Mouse (Mus musculus): Measurements from ENCODE around the gene Tmem63c. TPM values are rescaled to one million over a fixed set of nuclear protein-coding genes. Genes with fewer than 3 reads are reported as not detected.

Gene Tmem63c
- total RNA-seq (2021) (1 to 10 TPM; 1.3 to 2.4 TPM), polyA plus RNA-seq (2012; rRNA removed) (1.0 and 1.8 TPM in 2 replicates)
- long read RNA-seq, partial matches to known transcripts, result 0 of 1 reads
- long read RNA-seq, other reads (novel, unspliced or antisense), result 1 of 1 reads

DNA sequence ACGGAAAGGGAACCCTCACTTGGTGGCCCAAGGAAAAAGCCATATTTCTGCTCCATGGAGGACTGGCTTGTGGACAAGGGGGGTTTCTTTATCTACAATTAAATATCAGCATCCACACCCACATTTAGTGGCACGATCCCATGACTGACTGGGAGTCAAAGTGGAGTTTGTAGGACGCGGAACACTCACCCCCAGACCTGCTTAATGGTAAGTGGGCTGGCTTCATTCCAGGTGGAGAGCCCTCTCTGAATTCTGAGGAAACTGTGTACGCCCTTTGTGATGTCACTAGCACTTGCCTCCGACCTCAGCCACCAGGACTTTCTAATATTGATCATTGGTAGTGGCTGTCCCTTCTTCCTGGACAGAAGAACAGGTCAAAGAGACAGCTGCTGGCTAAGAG, at the start of gene Tmem63c:
Tmem63c (plus strand) TSS at position 301 of the 400 bp plus-strand sequence.
- DNase-seq, result no peak

DNA sequence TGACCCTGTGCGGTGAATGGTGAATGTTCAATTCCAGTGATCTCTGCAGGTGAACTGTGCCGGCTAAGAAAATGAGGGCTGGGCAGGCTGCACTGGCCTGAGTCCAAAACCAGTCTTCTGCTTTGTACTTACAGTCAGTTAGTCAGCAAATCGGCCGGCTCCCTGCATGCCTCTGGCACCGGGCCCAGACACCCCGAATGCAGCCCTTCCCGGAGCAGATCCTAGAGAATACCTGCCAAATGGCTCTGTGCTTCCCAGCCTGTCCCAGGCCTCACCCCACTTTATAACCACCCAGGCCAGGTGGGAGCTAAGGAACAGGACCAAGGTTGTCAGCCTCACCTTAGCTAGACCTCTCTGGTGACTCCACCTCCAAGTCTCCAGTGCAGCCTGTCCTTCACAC, 47.9 kb upstream of the Tmem63c start:
- DNase-seq, result peak; percentile 81

DNA sequence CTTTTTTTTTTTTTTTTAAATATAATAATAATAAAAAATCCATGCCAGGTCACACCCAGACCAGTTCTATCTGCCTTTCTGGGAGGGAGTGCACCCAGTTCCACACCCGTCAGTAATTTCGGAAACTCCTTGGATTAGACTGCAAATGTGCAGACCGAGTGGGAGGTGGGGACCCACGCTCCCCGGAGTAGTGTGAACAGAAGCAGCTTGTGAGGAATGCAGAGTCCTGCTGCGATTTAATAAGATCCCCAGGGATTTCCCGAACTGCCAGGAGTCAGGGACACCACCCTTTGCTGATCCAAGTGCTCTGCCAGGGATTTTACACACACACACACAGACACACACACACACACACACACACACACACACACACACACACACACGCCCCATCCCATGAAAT, 47.4 kb upstream of the Tmem63c start:
- DNase-seq, result no peak

DNA sequence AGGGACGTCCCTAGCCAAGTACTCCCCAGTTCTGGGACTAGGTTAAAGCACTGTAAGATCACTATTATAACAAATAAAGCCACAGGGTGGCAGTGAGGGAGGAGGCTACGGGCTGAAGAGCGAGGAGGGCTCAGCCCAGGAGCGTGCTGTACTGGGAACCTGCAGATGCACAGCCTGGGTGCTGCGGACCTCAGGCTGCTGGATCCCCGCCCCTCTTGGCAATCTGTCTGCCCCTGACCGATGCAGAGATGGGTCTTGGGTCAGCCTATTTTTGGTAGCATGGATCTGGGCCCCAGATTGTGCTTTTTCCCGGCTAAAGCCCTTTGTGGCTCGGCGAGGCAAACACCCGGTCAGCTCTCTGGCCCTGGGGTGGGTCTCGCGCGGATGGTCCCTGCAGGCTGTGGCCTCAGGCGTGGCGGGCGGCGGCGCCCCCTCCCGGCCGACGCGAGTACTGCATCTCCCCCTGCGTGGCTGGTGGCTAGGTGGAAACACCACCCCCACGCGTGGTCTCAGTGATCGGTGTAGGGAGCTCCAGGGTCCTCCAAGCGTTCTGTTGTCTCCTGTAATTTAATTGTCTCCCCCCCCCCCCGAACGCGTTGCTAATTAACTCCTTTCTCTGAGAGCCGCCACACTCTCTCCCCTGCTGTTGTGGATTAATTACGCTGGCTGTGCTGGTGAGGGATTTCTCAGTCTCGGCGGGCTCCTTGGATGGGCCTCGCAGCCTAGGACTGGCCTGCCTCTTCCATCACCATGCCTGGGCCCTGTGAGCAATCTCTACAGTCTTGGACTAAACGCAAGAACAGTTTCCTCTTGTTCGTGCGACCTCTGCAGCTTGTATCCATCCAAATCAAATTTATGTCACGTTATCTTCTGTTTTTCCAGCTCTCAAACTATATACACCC, 46.5 kb upstream of the Tmem63c start:
- peak; percentile 65 for DNase-seq

DNA sequence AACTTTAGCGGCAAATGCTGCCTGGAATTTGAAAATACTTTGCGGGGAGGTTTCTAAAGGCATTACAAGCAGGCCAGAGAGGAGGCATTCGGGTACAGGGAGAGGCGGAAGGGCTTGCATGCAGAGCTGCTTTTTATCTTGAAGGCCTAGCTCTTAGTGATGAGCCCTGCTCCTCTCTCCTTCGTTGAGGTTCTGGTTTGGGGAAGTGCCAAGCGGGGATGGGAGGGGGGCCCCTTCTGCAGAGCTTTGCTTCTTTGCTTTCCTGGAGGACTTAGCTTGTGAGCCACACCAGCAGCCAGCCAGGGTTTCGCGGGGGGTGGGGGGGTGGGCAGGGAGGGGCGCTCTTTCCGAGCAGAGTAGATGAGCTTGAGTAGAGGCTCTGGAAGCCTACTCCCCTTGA, 45.4 kb upstream of the Tmem63c start:
- no peak for DNase-seq

DNA sequence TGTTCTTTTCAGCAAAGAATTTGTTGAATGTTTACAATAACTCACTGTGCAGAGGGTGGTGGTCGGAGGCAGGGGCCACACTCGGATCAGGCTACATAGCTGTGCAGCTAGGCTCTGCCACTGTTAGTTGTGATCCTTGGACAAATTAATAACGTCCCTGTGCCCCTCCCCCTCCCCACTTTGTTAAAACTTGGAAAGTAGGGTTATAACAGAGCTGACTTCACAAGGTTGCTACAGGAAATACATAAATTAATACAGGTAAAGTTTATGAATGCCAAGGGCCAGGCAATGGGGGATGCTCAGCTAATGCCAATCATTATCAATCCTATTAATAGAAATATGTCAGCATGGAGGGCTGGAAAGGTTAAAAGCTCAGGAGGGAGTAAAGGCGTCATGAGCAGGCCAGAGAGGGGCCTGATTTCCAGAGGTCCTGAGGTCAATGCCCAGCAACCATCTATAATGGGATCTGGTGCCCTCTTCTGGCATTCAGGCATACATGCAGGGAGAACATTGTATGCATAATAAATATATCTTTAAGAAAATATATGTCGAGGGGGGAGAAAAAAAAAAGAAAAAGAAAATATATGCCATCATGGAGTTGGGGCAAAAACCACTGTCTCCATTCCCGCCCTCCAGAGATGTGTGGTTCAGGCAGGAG, 44.5 kb upstream of the Tmem63c start:
- DNase-seq, result no peak

DNA sequence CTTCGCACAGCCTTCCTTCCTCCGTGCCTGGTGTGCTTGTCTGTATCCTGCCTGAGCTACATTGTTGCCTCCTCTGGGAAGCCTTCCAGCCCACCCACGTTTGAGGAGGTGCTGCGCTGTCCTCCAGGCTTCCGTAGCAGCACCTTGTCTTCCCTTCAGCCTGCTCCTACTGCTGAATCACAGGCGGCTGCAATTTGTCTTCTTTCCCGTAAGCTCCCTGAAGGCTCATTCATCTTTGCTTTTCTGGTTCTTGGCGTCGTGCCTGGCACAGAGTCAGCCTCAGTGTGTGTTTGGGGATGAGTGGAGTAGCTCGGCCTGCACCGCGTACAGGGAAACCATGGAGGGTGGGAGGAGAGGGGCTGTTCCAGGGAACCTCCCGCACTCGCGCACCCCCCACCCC, 43.3 kb upstream of the Tmem63c start:
- DNase-seq, result peak; percentile 89

DNA sequence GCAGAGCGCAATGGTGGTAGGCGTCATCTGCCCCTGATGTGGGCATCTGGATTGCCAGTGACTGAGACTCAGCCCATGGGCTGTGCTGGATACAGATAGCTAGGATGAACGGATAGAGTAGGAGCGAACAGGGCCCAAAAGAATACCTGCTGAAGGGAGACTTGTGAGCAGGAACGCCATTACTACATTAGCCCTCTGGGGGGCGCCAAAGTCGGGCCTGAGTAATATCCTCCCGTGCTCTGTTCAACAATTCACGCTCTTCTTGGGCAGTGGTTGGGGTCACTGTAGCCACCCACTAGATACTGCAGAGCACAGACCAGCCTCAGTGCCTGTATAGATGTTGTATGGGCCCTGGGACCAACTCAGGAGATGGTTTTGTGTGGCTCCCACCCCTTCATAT, 40.0 kb upstream of the Tmem63c start:
- no peak for DNase-seq

DNA sequence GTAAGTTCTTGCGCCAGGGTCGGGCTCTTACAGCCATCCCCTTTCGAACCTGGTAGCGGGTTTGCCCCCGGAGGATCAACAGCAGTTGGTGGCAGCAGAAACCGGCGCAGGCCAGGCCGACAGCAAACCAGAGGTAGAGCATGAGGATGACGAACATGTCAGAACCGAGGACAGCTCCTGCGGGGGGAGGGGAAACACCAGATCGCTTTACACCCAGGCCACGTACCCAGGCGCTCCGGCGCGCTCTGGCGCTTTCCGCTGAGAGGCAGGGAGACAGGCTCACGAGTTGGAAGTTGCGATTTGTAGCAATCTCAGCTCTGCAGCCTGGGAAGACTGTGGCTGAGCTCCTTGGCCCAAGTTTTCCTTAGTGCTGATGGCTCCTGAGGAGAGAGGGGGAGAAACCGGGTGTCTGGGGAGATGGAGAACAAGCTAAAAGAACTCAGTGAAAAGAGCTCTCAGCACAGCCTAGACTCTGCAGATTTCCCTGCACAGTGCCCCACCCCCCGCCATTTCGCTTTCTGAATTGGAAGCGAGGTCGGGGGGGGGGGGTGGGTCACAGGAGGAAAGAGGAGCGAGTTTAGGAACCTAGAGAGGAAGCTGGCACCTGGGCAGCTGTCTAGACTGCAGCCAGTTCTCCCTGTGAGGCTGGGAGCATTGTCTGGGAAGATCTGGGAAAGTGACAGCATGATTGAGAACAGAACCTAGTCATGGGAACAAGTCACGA, 37.5 kb upstream of the Tmem63c start:
- peak; percentile 63 for DNase-seq

DNA sequence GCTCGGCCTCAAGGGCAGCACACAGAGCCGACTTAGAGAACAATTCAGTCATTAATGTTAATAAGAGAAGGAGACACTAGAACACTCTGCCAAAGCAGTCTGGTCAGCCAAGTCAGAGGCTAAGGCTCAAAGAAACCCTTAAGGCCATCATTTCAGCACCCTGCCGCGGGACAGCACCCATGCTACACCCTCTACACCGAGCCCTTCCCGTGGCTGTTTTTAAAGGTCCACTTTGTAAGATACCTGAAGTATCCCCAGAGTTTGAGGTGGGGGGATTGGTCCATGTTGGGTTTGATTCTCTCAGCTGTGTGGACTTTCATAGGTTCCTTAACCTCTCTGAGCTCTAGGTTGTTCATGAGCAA, 37.0 kb upstream of the Tmem63c start:
- peak; percentile 51 for DNase-seq

DNA sequence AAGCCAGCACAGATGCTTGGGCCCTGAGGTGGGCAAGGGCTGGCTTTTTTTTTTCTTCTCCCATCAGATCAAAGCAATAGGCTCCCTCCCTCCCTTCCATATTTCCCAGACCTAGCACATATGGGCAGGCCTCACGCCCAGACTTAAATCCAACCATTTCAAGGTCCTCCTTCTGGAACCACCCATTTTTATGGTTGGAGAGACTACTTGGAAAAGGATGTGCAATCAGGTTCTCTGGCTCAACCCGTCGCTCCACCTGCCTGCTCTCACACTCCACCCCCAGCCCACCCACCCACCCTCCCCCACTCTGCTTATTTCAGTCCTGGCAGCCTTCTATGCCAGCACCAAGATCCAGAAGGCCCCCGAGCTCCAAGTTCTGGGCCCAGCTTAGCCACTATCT, 34.6 kb upstream of the Tmem63c start:
- no peak for DNase-seq

DNA sequence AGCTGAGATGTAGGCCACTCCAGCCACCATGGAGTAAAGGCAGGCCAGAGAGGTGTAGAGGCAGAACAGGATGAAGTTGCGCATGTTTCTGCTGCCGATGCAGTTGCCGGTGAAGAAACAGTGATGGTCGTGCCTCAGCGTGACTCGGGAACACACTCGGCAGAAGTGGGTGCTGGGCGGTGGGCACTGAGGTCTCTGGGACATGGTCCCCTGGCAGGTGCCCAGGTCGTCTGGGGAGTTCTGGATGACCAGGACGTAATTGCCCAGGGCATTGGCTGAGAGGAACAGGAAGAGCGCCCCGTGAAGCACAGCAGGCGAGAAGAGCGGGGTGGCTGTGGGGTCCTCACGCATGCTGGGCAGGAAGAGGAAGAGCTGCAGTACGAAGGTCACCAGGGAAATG, 32.9 kb upstream of the Tmem63c start:
- DNase-seq, result no peak

DNA sequence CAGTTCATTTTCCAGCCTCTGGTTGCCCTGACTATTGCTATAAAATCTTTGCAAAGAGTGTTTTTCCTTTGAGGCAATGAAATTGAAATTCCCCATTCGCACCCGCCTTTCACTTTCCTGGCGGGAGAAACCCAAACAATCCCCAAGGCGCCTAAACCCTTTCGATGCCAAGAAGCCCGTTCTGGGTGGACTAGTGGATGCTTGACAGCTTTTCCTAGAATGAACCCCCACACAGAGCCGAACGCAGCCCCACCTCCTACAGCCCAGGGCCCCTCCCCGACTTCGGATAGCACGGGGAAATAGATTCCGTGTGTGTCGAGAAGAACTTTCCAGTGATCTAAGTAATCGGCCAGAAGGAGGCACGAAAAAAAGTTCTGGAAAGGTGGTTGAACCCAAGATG, 31.8 kb upstream of the Tmem63c start:
- DNase-seq, result no peak

DNA sequence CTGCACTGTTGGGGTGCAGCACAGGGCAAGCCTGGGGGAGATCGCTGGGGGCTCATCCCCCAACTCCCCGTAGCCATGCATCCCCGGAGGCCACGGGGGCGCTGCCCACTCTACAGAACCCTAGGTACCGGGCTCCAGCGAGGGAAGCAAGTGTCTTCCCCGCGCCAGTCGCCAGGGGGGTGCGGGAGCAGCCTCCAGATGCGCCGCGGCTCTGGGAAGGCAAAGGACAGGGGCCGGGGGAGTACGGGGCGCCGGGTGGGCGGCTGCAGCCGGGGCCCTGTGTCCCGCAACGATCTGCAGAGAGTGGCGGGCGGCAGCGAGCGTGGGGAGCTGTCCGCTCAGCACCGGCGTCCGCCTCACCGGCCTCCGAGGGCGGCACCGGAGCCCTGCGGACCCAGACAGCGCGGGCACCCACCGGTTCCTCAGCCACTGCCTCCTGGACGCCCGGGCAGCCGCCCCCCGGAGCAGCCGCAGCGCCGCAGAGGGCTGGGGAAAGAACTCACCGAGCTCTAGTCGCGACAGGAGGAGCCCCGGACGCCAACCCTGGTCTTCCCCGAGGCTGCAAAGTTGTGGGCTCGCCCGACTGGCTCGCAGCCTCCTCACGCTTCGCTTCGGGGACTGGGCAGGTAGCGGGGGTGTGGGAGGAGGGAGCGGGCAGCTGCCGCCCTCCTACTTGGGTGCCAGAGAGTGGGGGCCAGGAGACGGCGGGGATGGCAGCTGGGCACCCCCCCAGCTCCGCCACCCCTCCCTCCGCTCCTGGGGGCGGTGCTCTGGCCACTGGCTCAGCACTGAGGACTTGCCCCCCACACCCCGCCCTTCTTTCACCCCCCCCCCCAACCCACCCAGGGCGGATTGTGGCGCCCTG, 31.0 kb upstream of the Tmem63c start, which contains the start of gene Zdhhc22:
Zdhhc22 (minus strand) TSS at position 541 of the 865 bp plus-strand sequence.
- peak; percentile 46 for DNase-seq

DNA sequence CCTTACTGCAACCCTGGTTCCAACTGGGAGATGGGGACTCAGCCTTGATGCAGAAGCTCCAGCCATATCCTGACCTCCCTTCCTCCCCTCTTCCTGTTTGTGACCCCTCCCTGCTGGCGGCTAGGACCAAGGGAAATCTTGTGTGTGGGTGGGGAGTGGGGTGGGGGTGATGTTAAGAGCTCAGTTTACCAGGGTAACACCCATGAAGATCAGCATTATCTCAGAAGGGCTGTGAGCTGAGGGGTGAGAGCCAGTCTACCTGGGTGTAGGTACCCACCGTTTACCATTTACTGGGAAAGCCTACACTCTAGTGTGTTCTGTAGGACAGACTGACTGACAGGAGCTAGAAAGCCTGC, 30.4 kb upstream of the Tmem63c start:
- DNase-seq, result no peak

DNA sequence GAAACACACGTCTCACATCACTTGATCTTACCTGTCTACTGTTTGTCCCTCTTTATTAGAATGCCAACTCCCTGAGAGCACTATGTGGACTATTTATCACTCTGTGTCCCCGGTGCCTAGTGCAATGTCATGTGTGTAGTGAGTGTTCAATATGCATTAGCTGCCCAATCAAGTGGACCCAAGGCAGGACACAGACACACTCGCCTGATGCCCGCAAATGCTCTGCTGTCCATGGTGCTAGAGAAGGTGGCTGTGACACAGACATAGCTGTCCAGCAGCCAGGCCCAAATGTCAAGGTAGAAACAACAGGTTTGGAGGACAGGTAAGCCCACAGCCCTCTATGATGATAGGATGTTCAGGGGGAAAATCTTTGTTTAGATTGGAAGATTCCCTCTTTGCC, 27.0 kb upstream of the Tmem63c start:
- DNase-seq, result no peak

DNA sequence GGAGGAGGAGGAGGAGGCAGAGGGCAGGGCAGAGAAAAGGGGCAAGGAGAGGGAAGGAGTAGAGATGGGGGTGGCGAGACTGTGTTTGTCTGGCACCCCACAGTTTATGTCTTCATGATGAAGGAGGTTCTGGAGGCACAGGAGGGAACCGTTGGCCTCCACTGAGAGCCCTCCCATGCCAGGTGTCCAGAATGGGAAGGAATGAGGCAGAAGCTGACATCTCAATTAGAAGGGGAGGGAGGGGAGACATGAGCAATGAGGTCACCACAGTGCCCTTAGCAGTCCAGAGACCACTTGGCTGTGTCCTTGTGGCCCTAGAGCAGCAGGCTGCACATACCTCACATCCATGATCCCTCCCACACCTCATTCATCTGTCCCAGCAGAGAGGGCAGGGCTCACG, 26.4 kb upstream of the Tmem63c start:
- DNase-seq, result no peak

DNA sequence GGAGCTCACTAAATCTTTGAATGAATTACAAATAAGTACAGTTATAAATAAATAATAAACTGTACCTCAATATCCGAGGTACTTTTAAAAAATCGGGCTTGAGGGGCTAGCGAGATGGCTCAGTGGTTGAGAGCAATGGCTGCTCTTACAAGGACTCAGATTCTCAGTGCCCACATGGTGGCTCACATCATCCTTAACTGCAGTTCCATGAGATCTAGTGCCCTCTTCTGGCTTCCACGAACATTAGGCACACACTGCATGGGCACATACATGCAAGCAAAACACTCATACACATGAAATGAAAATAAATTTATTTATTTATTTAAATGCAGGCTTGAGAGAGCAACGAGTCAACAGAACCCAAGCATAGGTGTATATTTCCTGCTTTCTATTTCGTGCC, 25.2 kb upstream of the Tmem63c start:
- no peak for DNase-seq

DNA sequence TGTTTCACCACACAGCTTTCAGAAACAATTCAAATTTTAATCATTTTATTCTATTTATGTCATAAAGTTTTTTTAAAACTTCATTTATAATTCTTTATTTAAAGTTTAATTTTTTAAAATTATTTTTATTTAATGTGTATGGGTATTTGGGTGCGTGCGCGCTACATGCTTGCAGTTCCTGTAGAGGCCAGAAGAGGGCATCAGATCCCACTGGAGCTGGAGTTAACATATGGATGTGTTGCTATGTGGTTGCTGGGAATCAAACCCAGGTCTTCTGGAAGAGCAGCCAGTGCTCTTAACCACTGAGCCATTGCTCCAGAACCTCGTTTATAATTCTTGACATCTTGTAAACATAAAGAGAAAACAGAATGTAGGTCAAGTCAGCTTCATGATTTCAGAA, 22.4 kb upstream of the Tmem63c start:
- DNase-seq, result no peak

DNA sequence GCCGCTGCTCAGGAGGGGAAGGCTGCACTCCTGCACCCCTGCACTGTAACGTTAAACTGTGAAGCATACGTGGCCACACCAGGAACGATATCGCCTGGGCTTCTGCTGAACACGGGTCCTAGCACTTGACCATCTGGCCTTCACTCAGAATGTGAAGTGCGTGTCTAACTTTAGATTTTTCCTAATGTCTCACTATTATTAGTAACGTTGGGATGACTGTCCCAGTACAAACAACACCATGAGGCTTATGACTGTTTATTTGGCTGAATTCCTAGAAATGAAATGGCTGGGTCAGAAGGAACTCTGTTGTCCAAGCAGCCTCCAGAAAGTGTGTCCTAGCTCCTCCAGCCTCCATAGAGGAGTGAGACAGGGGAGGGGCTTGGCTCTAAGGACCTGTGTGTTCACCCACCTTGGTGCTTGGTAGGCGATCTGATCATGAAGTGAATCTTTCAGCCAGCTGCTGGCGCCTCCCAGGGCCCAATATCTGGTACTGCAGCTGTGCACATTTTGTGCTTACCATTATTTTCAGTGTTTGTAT, 21.8 kb upstream of the Tmem63c start:
- no peak for DNase-seq

DNA sequence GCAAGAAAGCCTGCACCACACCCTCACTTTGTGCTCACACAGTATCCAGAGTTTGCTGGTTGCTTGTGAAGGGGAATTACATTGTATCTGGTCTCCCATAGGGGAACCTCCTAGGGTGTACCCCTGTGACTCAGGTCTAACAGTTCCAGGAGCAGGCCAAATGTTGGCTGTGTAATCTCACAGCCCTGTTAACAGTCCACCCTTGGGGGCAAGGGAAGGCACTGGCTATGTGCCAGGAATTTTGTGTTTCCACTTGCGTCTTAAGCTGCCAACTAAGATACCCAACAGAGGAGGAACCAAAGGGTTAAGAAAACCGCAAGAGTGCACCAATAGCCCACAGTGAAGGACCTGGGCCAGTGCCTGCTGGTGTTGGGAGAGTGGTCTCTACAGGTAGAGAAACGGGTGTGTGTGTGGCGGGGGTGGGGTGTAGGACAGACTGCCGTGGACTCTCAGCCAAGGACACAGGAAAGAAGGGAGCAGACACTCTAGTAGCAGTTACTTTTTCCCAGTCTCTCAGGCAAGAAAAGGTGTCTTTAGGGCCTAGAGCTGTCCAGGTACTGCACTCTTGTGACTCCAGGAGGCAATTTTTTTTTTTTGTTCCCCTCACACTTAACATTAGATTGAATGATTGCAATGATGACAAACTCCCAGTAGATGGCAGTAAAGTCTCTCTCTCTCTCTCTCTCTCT, 20.8 kb upstream of the Tmem63c start:
- no peak for DNase-seq

All from adrenal gland, adult 2 months (tissue).